Mouse (Mus musculus) frontal cortex, postnatal 10 days (tissue): Measurements from ENCODE around the gene Gm2007.
"Not testable (repeated sequence)": the region's sequence is repeated elsewhere in the genome, so short reads cannot be mapped to it uniquely, and the experiment has no call there.

ENCODE experiments used
- DNase-seq, 2 experiments: peaks; one replicate each; pipeline ENCODE4 v3.0.0; 2022; ENCODE audit warnings: low spot score in 2 of 2, mixed read lengths in 1 of 2

Gm2007 gene

GRCm38 (mm10) chr2:175741237-175741636 is at the start of gene Gm2007:
Gene Gm2007, plus strand, starts transcription at chr2:175741537.
- DNase-seq, result not testable (repeated sequence)

- not testable (repeated sequence) for DNase-seq
Measured at GRCm38 (mm10) chr2:175703546-175703945, 37.8 kb upstream of the Gm2007 start, which contains the start of gene Zfp969. Gene Zfp969, minus strand, starts transcription at chr2:175703646.

GRCm38 (mm10) chr2:175800993-175801392 is 59.7 kb downstream of the Gm2007 start, which contains the start of gene Gm14288:
Gene Gm14288, minus strand, starts transcription at chr2:175801093.
- not testable (repeated sequence) for DNase-seq
